Mouse (Mus musculus): ENCODE results near the gene Larp1. TPM values are rescaled to one million over a fixed set of nuclear protein-coding genes. Genes with fewer than 3 reads are reported as not detected.
A peak's percentile ranks its signal among the peaks of the same experiment; 100 is the strongest.

Larp1 gene
- total RNA-seq (2012; rRNA removed) (73.9 and 88.3 TPM in 2 replicates), polyA plus RNA-seq (2012; ENCODE audit: insufficient read depth in 1 of 2, insufficient read length in 2 of 2, low read depth in 1 of 2, low replicate concordance in 2 of 2, missing spikeins in 1 of 2) (1,000 to 10,000 TPM in 1 of 2 experiments, 100 to 1,000 TPM in 1; 201 to 2,325 TPM)

DNA sequence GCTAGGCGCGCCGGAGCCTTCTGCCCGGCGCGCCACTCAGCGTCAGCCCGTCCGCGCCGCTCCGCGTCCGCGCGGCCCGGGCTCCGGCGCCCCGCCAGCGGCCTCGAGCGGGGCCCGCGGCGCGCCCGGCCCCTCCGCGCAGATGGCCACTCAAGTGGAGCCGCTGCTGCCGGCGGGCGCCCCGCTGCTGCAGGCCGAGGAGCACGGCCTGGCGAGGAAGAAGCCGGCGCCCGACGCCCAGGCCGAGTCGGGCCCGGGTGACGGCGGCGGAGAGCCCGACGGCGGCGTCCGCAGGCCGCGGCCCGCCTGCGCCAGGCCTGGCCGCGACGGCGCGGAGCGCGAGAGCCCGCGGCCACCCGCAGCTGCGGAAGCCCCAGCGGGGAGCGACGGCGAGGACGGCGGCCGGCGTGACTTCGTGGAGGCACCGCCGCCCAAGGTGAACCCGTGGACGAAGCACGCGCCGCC lies at the start of gene Larp1:
Gene Larp1 (plus strand): TSS at position 14 of the 465 bp plus-strand sequence.
- Histone ChIP-seq H3K36me3 (ENCODE audit: control insufficient read depth in 1 of 2, insufficient read depth in 2 of 2, low read length in 2 of 2) (peaks cover 2 to 41% of the 10 kb centered on the region in 2 experiments; a peak in 3 of 4 replicates), H3K9me3 (replicated peaks; ENCODE audit: insufficient read depth, low read length) (no peaks in the 10 kb centered on the region), H3K79me2 (ENCODE audit: control insufficient read depth, insufficient read depth, low read length, poor library complexity) (peaks cover 59% of the 10 kb centered on the region), H3K27me3 (ENCODE audit: control insufficient read depth in 1 of 2, insufficient read depth in 2 of 2, low read length in 2 of 2) (no peaks in the 10 kb centered on the region), H3K4me1 (ENCODE audit: control insufficient read depth in 1 of 2, insufficient read depth in 2 of 2, low read length in 2 of 2) (peaks cover 18 to 31% of the 10 kb centered on the region in 2 experiments), H3K9ac (ENCODE audit: control insufficient read depth, low read depth, low read length, poor library complexity, severe bottlenecking) (peak within 1 kb of the TSS; percentile 99), H3K4me3 (ENCODE audit: control insufficient read depth in 1 of 2, insufficient read depth in 1 of 2, low read depth in 2 of 2, low read length in 2 of 2) (peak within 1 kb of the TSS; percentile 91 to 98), H3K27ac (ENCODE audit: control insufficient read depth, low read depth, low read length) (peak within 1 kb of the TSS; percentile 81)
- DNase-seq (ENCODE audit: low read depth, low spot score): no peak
- TF ChIP-seq POLR2A (IDR thresholded peaks at IDR 0.05; ENCODE audit: control insufficient read depth in 1 of 2, insufficient read depth in 1 of 2, low read depth in 1 of 2, low read length in 2 of 2, poor library complexity in 1 of 2) (0 out of 4 replicates have a peak, but pooled peaks of 1 of the 2 experiments have one; percentile 25), GABPA (IDR thresholded peaks at IDR 0.05; ENCODE audit: low read depth, low read length) (no peak)

DNA sequence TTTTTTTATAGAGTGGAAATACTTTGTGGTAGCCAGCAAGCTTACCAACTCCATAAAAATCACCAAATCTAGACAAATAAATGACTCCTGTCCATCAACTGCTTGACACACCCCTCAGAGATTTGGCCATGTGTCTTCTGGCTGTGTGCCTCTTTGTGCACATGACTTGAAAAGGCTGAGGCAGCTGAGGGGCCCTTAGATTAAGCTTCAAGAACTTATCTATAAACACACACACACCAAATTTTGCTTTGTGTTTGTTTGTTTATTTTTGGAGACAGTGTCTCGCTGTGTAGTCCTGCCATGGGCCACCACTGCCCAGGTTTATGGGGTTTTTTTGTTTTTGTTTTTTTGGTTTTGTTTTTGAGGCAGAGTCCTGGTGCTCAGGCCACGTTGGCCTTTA lies 48.9 kb upstream of the Larp1 start:
- H3K36me3 ChIP-seq (ENCODE audit: control insufficient read depth in 1 of 2, insufficient read depth in 2 of 2, low read length in 2 of 2): peaks cover 0 to 18% of the 10 kb centered on the region in 2 experiments; a peak in 2 of 4 replicates
- H3K79me2 ChIP-seq (ENCODE audit: control insufficient read depth, insufficient read depth, low read length, poor library complexity): no peaks in the 10 kb centered on the region; the same call in 1 of the 2 replicates
- H3K27ac ChIP-seq (ENCODE audit: control insufficient read depth, low read depth, low read length): no peak overlapping the region
- no peak overlapping the region for H3K4me3 ChIP-seq (ENCODE audit: control insufficient read depth in 1 of 2, insufficient read depth in 1 of 2, low read depth in 2 of 2, low read length in 2 of 2)
- no peaks in the 10 kb centered on the region for H3K9me3 ChIP-seq (replicated peaks; ENCODE audit: insufficient read depth, low read length)
- peak; percentile 66 for DNase-seq (ENCODE audit: low read depth, low spot score)
- peaks cover 8 to 27% of the 10 kb centered on the region in 2 experiments for H3K4me1 ChIP-seq (ENCODE audit: control insufficient read depth in 1 of 2, insufficient read depth in 2 of 2, low read length in 2 of 2)
- H3K9ac ChIP-seq (ENCODE audit: control insufficient read depth, low read depth, low read length, poor library complexity, severe bottlenecking): no peak overlapping the region
- peaks cover 0 to 1% of the 10 kb centered on the region in 2 experiments; a peak in 1 of 4 replicates for H3K27me3 ChIP-seq (ENCODE audit: control insufficient read depth in 1 of 2, insufficient read depth in 2 of 2, low read length in 2 of 2)
- TF ChIP-seq ZMIZ1 (IDR thresholded peaks at IDR 0.05; ENCODE audit: low read depth, low read length): no peak
- peak; percentile 48; the same call in 1 of the 2 replicates for TF ChIP-seq RCOR1 (IDR thresholded peaks at IDR 0.05; ENCODE audit: low read depth, low read length)
- no peak for TF ChIP-seq HCFC1 (IDR thresholded peaks at IDR 0.05; ENCODE audit: low read depth, low read length)
- no peak for TF ChIP-seq MAZ (IDR thresholded peaks at IDR 0.05; ENCODE audit: low read depth, low read length)
- TF ChIP-seq TBP (IDR thresholded peaks at IDR 0.05; ENCODE audit: low read depth, low read length): no peak
- TF ChIP-seq USF1 (IDR thresholded peaks at IDR 0.05; ENCODE audit: low read depth, low read length): peak; percentile 80
- TF ChIP-seq SIN3A (IDR thresholded peaks at IDR 0.05; ENCODE audit: low read length): peak; percentile 50; the same call in 1 of the 2 replicates
- TF ChIP-seq TCF12 (IDR thresholded peaks at IDR 0.05; ENCODE audit: low read depth, low read length): peak; percentile 71; the same call in 1 of the 2 replicates
- TF ChIP-seq EP300 (IDR thresholded peaks at IDR 0.05; ENCODE audit: low read depth in 1 of 2, low read length in 2 of 2): peak; percentile 35 to 67; a peak in 3 of 4 replicates
- TF ChIP-seq CTCF (IDR thresholded peaks at IDR 0.05 in 2 of 3, conservative IDR thresholded peaks at IDR 0.05 in 1 of 3; ENCODE audit: control insufficient read depth in 1 of 3, insufficient read depth in 1 of 3, low read depth in 2 of 3, low read length in 3 of 3, poor library complexity in 1 of 3, severe bottlenecking in 1 of 3): no peak
- no peak for TF ChIP-seq ZNF384 (IDR thresholded peaks at IDR 0.05; ENCODE audit: low read depth, low read length)
- TF ChIP-seq RAD21 (IDR thresholded peaks at IDR 0.05; ENCODE audit: low read depth, low read length): no peak
- no peak for TF ChIP-seq GABPA (IDR thresholded peaks at IDR 0.05; ENCODE audit: low read depth, low read length)
- peak; percentile 94 for TF ChIP-seq BHLHE40 (IDR thresholded peaks at IDR 0.05; ENCODE audit: borderline replicate concordance, low read depth, low read length)
- TF ChIP-seq ELF1 (IDR thresholded peaks at IDR 0.05; ENCODE audit: low read depth, low read length): no peak
- TF ChIP-seq POLR2AphosphoS5 (IDR thresholded peaks at IDR 0.05; ENCODE audit: borderline replicate concordance, low read depth, low read length): no peak
- no peak for TF ChIP-seq ZC3H11A (IDR thresholded peaks at IDR 0.05; ENCODE audit: low read depth, low read length)
- no peak for TF ChIP-seq ZKSCAN1 (IDR thresholded peaks at IDR 0.05; ENCODE audit: low read depth, low read length)
- no peak for TF ChIP-seq TAL1 (IDR thresholded peaks at IDR 0.05; ENCODE audit: low read length)
- peak; percentile 78 for TF ChIP-seq ETS1 (IDR thresholded peaks at IDR 0.05; ENCODE audit: low read depth, low read length)
- TF ChIP-seq MAX (IDR thresholded peaks at IDR 0.05; ENCODE audit: low read length): peak; percentile 63; the same call in 1 of the 2 replicates
- no peak for TF ChIP-seq POLR2A (IDR thresholded peaks at IDR 0.05; ENCODE audit: control insufficient read depth in 1 of 2, insufficient read depth in 1 of 2, low read depth in 1 of 2, low read length in 2 of 2, poor library complexity in 1 of 2)
- TF ChIP-seq JUND (IDR thresholded peaks at IDR 0.05; ENCODE audit: low read depth, low read length): no peak
- TF ChIP-seq CHD2 (IDR thresholded peaks at IDR 0.05; ENCODE audit: low read length): no peak
- TF ChIP-seq KAT2A (conservative IDR thresholded peaks at IDR 0.05; ENCODE audit: low read depth, low read length): no peak
- no peak for TF ChIP-seq MYB (IDR thresholded peaks at IDR 0.05; ENCODE audit: low read depth, low read length)
- no peak for TF ChIP-seq POLR2AphosphoS2 (IDR thresholded peaks at IDR 0.05; ENCODE audit: low read length)
- TF ChIP-seq MEF2A (IDR thresholded peaks at IDR 0.05; ENCODE audit: extremely low read depth, insufficient replicate concordance, low read depth, low read length, poor library complexity, severe bottlenecking): no peak
- TF ChIP-seq UBTF (IDR thresholded peaks at IDR 0.05; ENCODE audit: borderline replicate concordance, insufficient read depth, low read depth, low read length): no peak
- peak; percentile 79; the same call in 1 of the 2 replicates for TF ChIP-seq MXI1 (IDR thresholded peaks at IDR 0.05; ENCODE audit: low read depth, low read length)
